Mouse (Mus musculus): Measurements from ENCODE around the gene Gsg1. TPM values are rescaled to one million over a fixed set of nuclear protein-coding genes. Genes with fewer than 3 reads are reported as not detected.

Gene Gsg1
- polyA plus RNA-seq, 1 experiment: 0.27 TPM

DNA sequence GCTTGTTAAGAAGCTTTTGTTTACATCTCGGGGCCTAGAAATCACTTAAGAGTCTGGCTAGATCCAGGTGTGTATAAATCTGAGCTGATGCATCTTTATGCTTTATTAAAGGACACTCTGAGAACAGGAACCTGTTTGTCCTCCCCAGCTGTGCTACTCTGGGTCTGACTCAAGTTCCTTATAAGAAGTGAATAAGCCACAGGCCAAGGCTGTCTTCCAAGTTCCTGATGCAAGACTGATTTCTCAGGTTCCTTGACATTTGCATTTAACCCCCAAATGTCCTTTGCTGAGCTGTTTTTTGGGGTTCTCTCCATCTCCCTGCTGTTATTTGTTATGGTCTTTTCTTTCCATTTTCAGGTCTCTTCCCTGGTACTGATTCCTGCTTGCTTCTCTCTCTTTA is 62.2 kb downstream of the Gsg1 start:
- TF ChIP-seq POLR2A (IDR thresholded peaks at IDR 0.05; ENCODE audit: borderline replicate concordance, extremely low read depth, insufficient read depth, insufficient read length, poor library complexity, severe bottlenecking) (no peak), CTCF (IDR thresholded peaks at IDR 0.05; ENCODE audit: borderline replicate concordance, extremely low read depth, insufficient read depth, insufficient read length) (no peak)
- DNase-seq (ENCODE audit: low read depth): no peak

DNA sequence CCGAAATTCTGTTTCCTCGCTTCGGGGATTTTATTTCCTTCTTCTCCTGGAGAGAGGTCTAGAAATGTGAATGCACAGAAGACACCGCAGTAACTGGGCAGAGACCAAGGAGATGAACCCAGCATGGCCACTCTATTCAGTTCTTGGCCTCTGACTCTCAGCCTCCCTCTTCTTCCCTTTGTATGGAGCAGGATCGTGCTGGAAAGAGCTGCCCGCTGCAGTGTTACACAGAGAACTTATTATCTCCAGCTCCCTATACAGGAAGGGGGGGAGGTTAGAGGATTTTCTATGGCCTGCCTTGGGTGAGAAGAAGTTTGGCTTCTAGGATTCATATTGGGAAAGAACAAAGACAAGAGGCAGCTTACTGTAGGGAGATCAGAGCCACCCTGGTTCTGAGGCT is 64.0 kb downstream of the Gsg1 start:
- no peak for TF ChIP-seq POLR2A (IDR thresholded peaks at IDR 0.05; ENCODE audit: borderline replicate concordance, extremely low read depth, insufficient read depth, insufficient read length, poor library complexity, severe bottlenecking)
- no peak for TF ChIP-seq CTCF (IDR thresholded peaks at IDR 0.05; ENCODE audit: borderline replicate concordance, extremely low read depth, insufficient read depth, insufficient read length)
- DNase-seq (ENCODE audit: low read depth): no peak

DNA sequence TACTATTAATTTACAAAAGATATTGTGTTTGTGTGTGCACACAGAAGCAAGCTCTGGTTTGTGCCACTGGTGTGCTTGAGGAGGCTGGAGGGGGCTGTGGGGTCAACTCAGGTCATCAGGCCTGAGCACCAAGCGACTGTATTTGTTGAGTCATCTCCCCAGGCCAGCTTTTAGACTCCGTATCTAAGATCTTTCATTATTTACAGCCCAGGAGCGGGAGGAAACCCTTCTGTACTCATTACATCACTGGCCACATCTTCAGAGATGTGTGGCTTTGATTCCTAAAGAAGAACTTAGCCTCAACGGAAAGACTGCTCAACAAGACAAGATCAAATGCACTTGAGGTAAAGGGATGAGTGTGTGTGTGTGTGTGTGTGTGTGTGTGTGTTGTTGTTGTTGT is 65.5 kb downstream of the Gsg1 start:
- DNase-seq (ENCODE audit: low read depth): no peak
- TF ChIP-seq CTCF (IDR thresholded peaks at IDR 0.05; ENCODE audit: borderline replicate concordance, extremely low read depth, insufficient read depth, insufficient read length): no peak
- no peak for TF ChIP-seq POLR2A (IDR thresholded peaks at IDR 0.05; ENCODE audit: borderline replicate concordance, extremely low read depth, insufficient read depth, insufficient read length, poor library complexity, severe bottlenecking)

Other genes with a start within 250 kb of the Gsg1 start
- 74.4 and 86.3 TPM in 2 replicates for gene Ddx47, start 242.7 kb downstream of the Gsg1 start, polyA plus RNA-seq (2012; rRNA removed)
- gene Gprc5a, start 188.7 kb downstream of the Gsg1 start, polyA plus RNA-seq (2012; rRNA removed): 0.18 and 0.48 TPM in 2 replicates
- 0.08 TPM in 1 of 2 replicates, not detected in the other for gene Gprc5d, start 136.1 kb downstream of the Gsg1 start, polyA plus RNA-seq (2012; rRNA removed)
- 78.3 and 87.5 TPM in 2 replicates for gene Fam234b, start 56.4 kb downstream of the Gsg1 start, polyA plus RNA-seq (2012; rRNA removed)
- 5.5 and 7.2 TPM in 2 replicates for gene Hebp1, start 56.3 kb downstream of the Gsg1 start, polyA plus RNA-seq (2012; rRNA removed)
- 0.08 TPM in 1 of 2 replicates, not detected in the other for gene Pbp2, start 56.1 kb upstream of the Gsg1 start, polyA plus RNA-seq (2012; rRNA removed)
- 27.0 and 43.6 TPM in 2 replicates for gene Emp1, start 108.2 kb upstream of the Gsg1 start, polyA plus RNA-seq (2012; rRNA removed)

Data from brain, embryonic 14.5 days (tissue).